Mouse (Mus musculus) activated CD4-positive, CD25-positive, alpha-beta regulatory T cell, adult 9 weeks (primary cell): ENCODE measurements around the gene Olfr561. TPM values are rescaled to one million over a fixed set of nuclear protein-coding genes. Genes with fewer than 3 reads are reported as not detected.

Experiments used
- polyA plus RNA-seq: library from polyadenylated mRNA; unstranded; fragments of 100-300 nt; shearing (Covaris generic); gene quantifications from one replicate; pipeline ENCODE4 v1.2.1, GENCODE M21; 2017

Gene Olfr561
- not detected for polyA plus RNA-seq

GRCm38 (mm10) chr7:102770921-102771320 lies at the start of gene Olfr561:
TSS of gene Olfr561 (plus strand) at chr7:102771221.

GRCm38 (mm10) chr7:102727391-102727790 lies 43.6 kb upstream of the Olfr561 start, which contains the start of gene Olfr559:
TSS of gene Olfr559 (minus strand) at chr7:102727491.

DNA sequence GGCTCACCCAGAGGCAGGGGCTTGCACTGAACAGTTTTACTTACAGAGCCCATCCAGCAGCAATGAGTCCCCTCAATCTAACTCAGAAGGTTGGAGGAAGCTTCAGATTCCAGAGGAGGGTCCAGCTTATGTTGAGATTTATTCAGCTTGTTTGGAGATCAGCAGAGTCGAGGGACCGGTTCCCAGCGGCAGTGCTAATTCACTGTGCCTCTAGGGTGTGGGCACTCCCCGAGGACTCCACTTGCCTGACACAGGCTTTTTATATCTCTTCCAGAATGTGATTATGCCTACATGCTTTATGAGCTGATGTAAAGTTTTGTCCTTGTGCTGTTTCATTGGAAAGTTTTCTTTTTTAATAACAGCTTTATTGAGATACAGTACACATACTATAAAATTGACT lies 11.8 kb upstream of the Olfr561 start, which contains the start of the genes Olfr560 and Olfr78:
Gene Olfr560, minus strand, starts transcription at position 101 of the 400 bp plus-strand sequence.
Gene Olfr78, minus strand, starts transcription at position 206 of the 400 bp plus-strand sequence.

DNA sequence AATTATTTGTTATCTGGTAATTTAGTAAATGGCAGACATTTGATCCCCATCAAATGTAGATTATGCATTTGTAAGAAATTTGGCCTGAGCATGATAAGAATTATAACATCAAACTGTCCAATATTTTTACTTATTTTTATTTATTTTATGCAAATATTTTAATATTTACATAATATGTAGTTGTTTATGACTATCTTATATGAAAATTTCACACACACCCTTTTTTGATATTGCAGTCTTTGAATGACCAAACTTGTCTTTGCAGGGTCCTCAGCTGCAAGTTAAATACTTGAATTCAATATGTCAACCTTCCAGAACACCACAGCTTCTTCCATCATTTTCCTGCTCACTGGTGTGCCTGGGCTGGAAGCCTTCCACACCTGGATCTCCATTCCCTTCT lies 32.2 kb downstream of the Olfr561 start, which contains the start of gene Olfr564:
Gene Olfr564, plus strand, starts transcription at position 301 of the 400 bp plus-strand sequence.

Other genes with a start within 250 kb of the Olfr561 start
- not detected for gene Olfr547, start 236.5 kb upstream of the Olfr561 start, polyA plus RNA-seq
- not detected for gene Olfr548-ps1, start 230.3 kb upstream of the Olfr561 start, polyA plus RNA-seq
- not detected for gene Olfr549, start 221.4 kb upstream of the Olfr561 start, polyA plus RNA-seq
- 116 TPM for gene Trim21, start 205.7 kb upstream of the Olfr561 start, polyA plus RNA-seq
- gene Olfr550, start 199.8 kb upstream of the Olfr561 start, polyA plus RNA-seq = not detected
- not detected for gene Olfr551, start 179.3 kb upstream of the Olfr561 start, polyA plus RNA-seq
- not detected for gene Olfr552, start 173.5 kb upstream of the Olfr561 start, polyA plus RNA-seq
- not detected for gene Olfr553, start 153.0 kb upstream of the Olfr561 start, polyA plus RNA-seq
- gene Olfr554, start 132.8 kb upstream of the Olfr561 start, polyA plus RNA-seq = not detected
- gene Olfr555, start 112.4 kb upstream of the Olfr561 start, polyA plus RNA-seq = not detected
- not detected for gene Olfr556, start 106.3 kb upstream of the Olfr561 start, polyA plus RNA-seq
- 17.4 TPM for gene Trim68, start 83.9 kb upstream of the Olfr561 start, polyA plus RNA-seq
- gene Olfr557, start 75.3 kb upstream of the Olfr561 start, polyA plus RNA-seq = not detected
- gene Olfr558, start 69.0 kb upstream of the Olfr561 start, polyA plus RNA-seq = not detected
- not detected for gene Olfr33, start 52.2 kb upstream of the Olfr561 start, polyA plus RNA-seq
- gene Olfr559, start 43.7 kb upstream of the Olfr561 start, polyA plus RNA-seq = not detected
- not detected for gene Olfr560, start 11.9 kb upstream of the Olfr561 start, polyA plus RNA-seq
- not detected for gene Olfr78, start 11.8 kb upstream of the Olfr561 start, polyA plus RNA-seq
- gene Olfr564, start 32.3 kb downstream of the Olfr561 start, polyA plus RNA-seq = not detected
- not detected for gene Olfr566, start 87.5 kb downstream of the Olfr561 start, polyA plus RNA-seq
- gene Olfr568, start 105.9 kb downstream of the Olfr561 start, polyA plus RNA-seq = not detected
- gene Olfr569, start 119.7 kb downstream of the Olfr561 start, polyA plus RNA-seq = not detected
- not detected for gene Olfr570, start 123.4 kb downstream of the Olfr561 start, polyA plus RNA-seq
- gene Olfr571, start 146.3 kb downstream of the Olfr561 start, polyA plus RNA-seq = not detected
- not detected for gene Olfr572, start 153.2 kb downstream of the Olfr561 start, polyA plus RNA-seq
- gene Olfr573-ps1, start 171.4 kb downstream of the Olfr561 start, polyA plus RNA-seq = not detected
- gene Olfr574, start 177.2 kb downstream of the Olfr561 start, polyA plus RNA-seq = not detected
- not detected for gene Olfr575, start 187.6 kb downstream of the Olfr561 start, polyA plus RNA-seq
- gene Olfr576, start 191.4 kb downstream of the Olfr561 start, polyA plus RNA-seq = not detected
- gene Olfr577, start 204.7 kb downstream of the Olfr561 start, polyA plus RNA-seq = not detected
- not detected for gene Olfr578, start 218.1 kb downstream of the Olfr561 start, polyA plus RNA-seq